In genomic region chr17:26949051-26949577, GRCm38 (mm10) we compare ENCODE assay signal across 8 mouse cellular contexts. TPM values are rescaled to one million over a fixed set of nuclear protein-coding genes. Genes with fewer than 3 reads are reported as not detected.
DNase-seq lines count a peak whose midpoint lies in the region; ATAC-seq and TF ChIP-seq lines count a peak whose summit lies in the region.

No protein-coding gene starts in this region.

- no peaks in the 10 kb centered on the region for H3K27me3 ChIP-seq in lung, embryonic 14.5 days (ENCODE audit: insufficient read depth, low read length)
- H3K27me3 ChIP-seq in erythroblast, embryonic 14.5 days (ENCODE audit: control insufficient read depth), result peaks cover 62% of the 10 kb centered on the region
- H3K27me3 ChIP-seq in intestine, embryonic 16.5 days (replicated peaks; ENCODE audit: control insufficient read depth, insufficient read depth, low read length), result no peaks in the 10 kb centered on the region; the same call in 1 of the 2 replicates
- H3K27me3 ChIP-seq in midbrain, embryonic 13.5 days, result no peaks in the 10 kb centered on the region

- H3K36me3 ChIP-seq in lung, embryonic 14.5 days (ENCODE audit: insufficient read depth), result no peaks in the 10 kb centered on the region
- no peaks in the 10 kb centered on the region; the same call in 1 of the 2 replicates for H3K36me3 ChIP-seq in erythroblast, embryonic 14.5 days (ENCODE audit: control insufficient read depth)
- no peaks in the 10 kb centered on the region for H3K36me3 ChIP-seq in intestine, embryonic 16.5 days (ENCODE audit: control insufficient read depth, insufficient read depth, low read length)
- 0 out of 2 replicates have a peak, but pooled peaks cover 5% of the 10 kb centered on the region for H3K36me3 ChIP-seq in midbrain, embryonic 13.5 days

- H3K9ac ChIP-seq in lung, embryonic 14.5 days, result peak overlapping the region; percentile 77
- H3K9ac ChIP-seq in intestine, embryonic 16.5 days (ENCODE audit: low read depth, low read length), result peak overlapping the region; percentile 81
- peak overlapping the region; percentile 92 for H3K9ac ChIP-seq in midbrain, embryonic 13.5 days (replicated peaks)

- H3K4me1 ChIP-seq in lung, embryonic 14.5 days (ENCODE audit: insufficient read depth), result peaks cover 47% of the 10 kb centered on the region
- peaks cover 80% of the 10 kb centered on the region for H3K4me1 ChIP-seq in erythroblast, embryonic 14.5 days (ENCODE audit: control insufficient read depth)
- H3K4me1 ChIP-seq in intestine, embryonic 16.5 days (ENCODE audit: control insufficient read depth, insufficient read depth, low read length), result peaks cover 55% of the 10 kb centered on the region
- H3K4me1 ChIP-seq in midbrain, embryonic 13.5 days (replicated peaks), result peaks cover 91% of the 10 kb centered on the region

- no peak for ATAC-seq in lung, embryonic 14.5 days (ENCODE audit: insufficient read depth)
- ATAC-seq in intestine, embryonic 16.5 days, result peak; percentile 57
- peak; percentile 43 for ATAC-seq in midbrain, embryonic 13.5 days

- 11% methylated on average over 12 of the region's 14 CpGs for WGBS in lung, embryonic 14.5 days
- WGBS in intestine, embryonic 16.5 days, result 8% methylated on average over 12 of the region's 14 CpGs
- 6% methylated on average over 14 of the region's 14 CpGs for WGBS in midbrain, embryonic 13.5 days

- H3K4me2 ChIP-seq in lung, embryonic 14.5 days, result peak overlapping the region; percentile 96
- H3K4me2 ChIP-seq in intestine, embryonic 16.5 days (ENCODE audit: low read depth, low read length), result peak overlapping the region; percentile 100
- peak overlapping the region; percentile 88 for H3K4me2 ChIP-seq in midbrain, embryonic 13.5 days (replicated peaks)

- H3K4me3 ChIP-seq in lung, embryonic 14.5 days (ENCODE audit: low read depth, low read length), result peak overlapping the region; percentile 64
- H3K4me3 ChIP-seq in erythroblast, embryonic 14.5 days (replicated peaks), result peak overlapping the region; percentile 67
- H3K4me3 ChIP-seq in intestine, embryonic 16.5 days (ENCODE audit: low read length), result peak overlapping the region; percentile 72
- peak overlapping the region; percentile 74 for H3K4me3 ChIP-seq in midbrain, embryonic 13.5 days (replicated peaks)

- peak; percentile 52 for TF ChIP-seq CTCF in lung, embryonic 14.5 days (IDR thresholded peaks at IDR 0.05; ENCODE audit: low read depth)

- peak overlapping the region; percentile 60; the same call in 1 of the 2 replicates for H3K27ac ChIP-seq in lung, embryonic 14.5 days (ENCODE audit: low read depth)
- peak overlapping the region; percentile 49 for H3K27ac ChIP-seq in intestine, embryonic 16.5 days (ENCODE audit: low read length)
- H3K27ac ChIP-seq in midbrain, embryonic 13.5 days, result peak overlapping the region; percentile 93

- no peaks in the 10 kb centered on the region for H3K9me3 ChIP-seq in lung, embryonic 14.5 days (ENCODE audit: low read depth, low read length)
- H3K9me3 ChIP-seq in erythroblast, embryonic 14.5 days (ENCODE audit: control insufficient read depth, low read length), result no peaks in the 10 kb centered on the region
- H3K9me3 ChIP-seq in intestine, embryonic 16.5 days (ENCODE audit: control insufficient read depth, low read length), result no peaks in the 10 kb centered on the region
- H3K9me3 ChIP-seq in midbrain, embryonic 13.5 days, result no peaks in the 10 kb centered on the region

- DNase-seq in lung, embryonic 14.5 days, result peak; percentile 45
- no peak for DNase-seq in lung, postnatal 14 days
- peak; percentile 45 for DNase-seq in NIH3T3 (ENCODE audit: low read depth)
- DNase-seq in urinary bladder, adult 18-20 months (ENCODE audit: low spot score in 2 of 2), result no peak
- DNase-seq in c-Kit-positive CD71-positive TER-119-positive erythroid progenitor cells, embryonic 14.5 days (ENCODE audit: low spot score), result no peak

RNA-seq across cellular contexts. Expression of gene Syngap1, which starts 8.1 kb away (rescaled TPM):
- polyA plus RNA-seq in lung, embryonic 14.5 days (2014; fragmentation: Nextera tagmentation; extraction: Ambion mirVana), result 1.8 and 2.0 TPM in 2 replicates
- 0.78 and 0.86 TPM in 2 replicates for polyA plus RNA-seq in erythroblast, embryonic 14.5 days (2012)
- polyA plus RNA-seq in intestine, embryonic 16.5 days (2015; fragmentation: Nextera tagmentation; extraction: Ambion mirVana), result 0.66 and 1.1 TPM in 2 replicates
- 5.0 and 6.2 TPM in 2 replicates for polyA plus RNA-seq in midbrain, embryonic 13.5 days (2015; fragmentation: Nextera tagmentation; extraction: Ambion mirVana)

RNA-seq across cellular contexts. Expression of gene Cuta, which starts 9.7 kb away (rescaled TPM):
- 163 TPM in 2 replicates for polyA plus RNA-seq in lung, embryonic 14.5 days (2014; fragmentation: Nextera tagmentation; extraction: Ambion mirVana)
- 19.6 and 19.8 TPM in 2 replicates for polyA plus RNA-seq in erythroblast, embryonic 14.5 days (2012)
- polyA plus RNA-seq in intestine, embryonic 16.5 days (2015; fragmentation: Nextera tagmentation; extraction: Ambion mirVana), result 294 and 314 TPM in 2 replicates
- 145 and 148 TPM in 2 replicates for polyA plus RNA-seq in midbrain, embryonic 13.5 days (2015; fragmentation: Nextera tagmentation; extraction: Ambion mirVana)

RNA-seq across cellular contexts. Expression of gene Phf1, which starts 16.3 kb away (rescaled TPM):
- polyA plus RNA-seq in lung, embryonic 14.5 days (2014; fragmentation: Nextera tagmentation; extraction: Ambion mirVana), result 5.1 and 7.5 TPM in 2 replicates
- polyA plus RNA-seq in erythroblast, embryonic 14.5 days (2012), result 5.0 and 6.2 TPM in 2 replicates
- polyA plus RNA-seq in intestine, embryonic 16.5 days (2015; fragmentation: Nextera tagmentation; extraction: Ambion mirVana), result 6.8 and 8.0 TPM in 2 replicates
- polyA plus RNA-seq in midbrain, embryonic 13.5 days (2015; fragmentation: Nextera tagmentation; extraction: Ambion mirVana), result 13.6 and 17.7 TPM in 2 replicates

RNA-seq across cellular contexts. Expression of gene Zbtb9, which starts 23.9 kb away (rescaled TPM):
- polyA plus RNA-seq in lung, embryonic 14.5 days (2014; fragmentation: Nextera tagmentation; extraction: Ambion mirVana), result 13.3 TPM in 2 replicates
- polyA plus RNA-seq in erythroblast, embryonic 14.5 days (2012), result 0.12 and 0.13 TPM in 2 replicates
- polyA plus RNA-seq in intestine, embryonic 16.5 days (2015; fragmentation: Nextera tagmentation; extraction: Ambion mirVana), result 13.8 and 14.8 TPM in 2 replicates
- 18.9 and 20.8 TPM in 2 replicates for polyA plus RNA-seq in midbrain, embryonic 13.5 days (2015; fragmentation: Nextera tagmentation; extraction: Ambion mirVana)

RNA-seq across cellular contexts. Expression of gene Kifc5b, which starts 32.2 kb away (rescaled TPM):
- 6.3 and 9.6 TPM in 2 replicates for polyA plus RNA-seq in lung, embryonic 14.5 days (2014; fragmentation: Nextera tagmentation; extraction: Ambion mirVana)
- polyA plus RNA-seq in erythroblast, embryonic 14.5 days (2012), result 8.1 and 9.2 TPM in 2 replicates
- polyA plus RNA-seq in intestine, embryonic 16.5 days (2015; fragmentation: Nextera tagmentation; extraction: Ambion mirVana), result 5.3 and 6.5 TPM in 2 replicates
- 4.2 and 4.4 TPM in 2 replicates for polyA plus RNA-seq in midbrain, embryonic 13.5 days (2015; fragmentation: Nextera tagmentation; extraction: Ambion mirVana)

Comparison
In these comparisons a context has a peak if more than half of its experiments do, and no peak if none do; other contexts are left out.
1. DNase-seq: peak in lung, embryonic 14.5 days (single experiment) and NIH3T3 (single experiment); none in lung, postnatal 14 days (single experiment), urinary bladder, adult 18-20 months (0 of 2) and c-Kit-positive CD71-positive TER-119-positive erythroid progenitor cells, embryonic 14.5 days (single experiment).
2. Peak in every context shown above with its lines, with median percentiles within 50 percentile points of each other: H3K27ac ChIP-seq, H3K4me2 ChIP-seq, H3K4me3 ChIP-seq and H3K9ac ChIP-seq.